Mouse (Mus musculus): ENCODE measurements at regions not wholly inside any gene's neighbourhood (a gene's known extent, or its start where the extent isn't known, plus 50 kb on each side); places are given as distances from the start of the nearest gene placed in this dataset.

- H3K9me3 ChIP-seq (replicated peaks; ENCODE audit: low read length): no peaks in the 10 kb centered on the region
- DNase-seq (ENCODE audit: extremely low read depth): peak; percentile 49
- in situ Hi-C loops (cut with MboI; ENCODE audit: low pct_ligation_motif_present, low pct_unique_long_range_greater_than_20kb, low sequenced_read_pairs): loop anchor here (25.0 kb wide), 2 partner anchors 101 to 226 kb away; partner anchors contain the start of gene N6amt1
- dilution Hi-C loops (cut with MboI; ENCODE audit: extremely low pct_ligation_motif_present, extremely low pct_unique_long_range_greater_than_20kb, low sequenced_read_pairs): no loop called here
- H3K9ac ChIP-seq (ENCODE audit: insufficient read depth, low read depth): no peak overlapping the region
- no peaks in the 10 kb centered on the region for H3K27me3 ChIP-seq (replicated peaks)
- H3K4me2 ChIP-seq (ENCODE audit: insufficient read depth, low read depth, poor library complexity, severe bottlenecking): peak overlapping the region; percentile 44
- TF ChIP-seq IRF4 (IDR thresholded peaks at IDR 0.05; ENCODE audit: low read depth, low read length) (peak; percentile 62), ZNF384 (IDR thresholded peaks at IDR 0.05; ENCODE audit: low read depth, low read length) (peak; percentile 89), MAX (IDR thresholded peaks at IDR 0.05; ENCODE audit: low read length) (no peak), BHLHE40 (IDR thresholded peaks at IDR 0.05; ENCODE audit: low read depth, low read length) (peak; percentile 47; the same call in 1 of the 2 replicates), EP300 (IDR thresholded peaks at IDR 0.05; ENCODE audit: low read length) (peak; percentile 53; the same call in 1 of the 2 replicates), UBTF (IDR thresholded peaks at IDR 0.05; ENCODE audit: low read depth, low read length) (no peak), MEF2A (IDR thresholded peaks at IDR 0.05; ENCODE audit: borderline replicate concordance, low read depth, low read length) (peak; percentile 26; the same call in 1 of the 2 replicates), ETS1 (conservative IDR thresholded peaks at IDR 0.05; ENCODE audit: low read depth, low read length) (peak; percentile 70; the same call in 1 of the 2 replicates)
- no peak overlapping the region for H3K27ac ChIP-seq (ENCODE audit: insufficient read depth, low read depth)
- H3K4me3 ChIP-seq (replicated peaks in 1 of 3; ENCODE audit: low read depth in 2 of 3, low read length in 2 of 3, poor library complexity in 1 of 3): no peak overlapping the region
- H3K79me2 ChIP-seq (replicated peaks; ENCODE audit: control insufficient read depth, extremely low read depth, insufficient read depth, poor library complexity, severe bottlenecking): no peaks in the 10 kb centered on the region
- peaks cover 9 to 54% of the 10 kb centered on the region in 2 experiments for H3K4me1 ChIP-seq (ENCODE audit: control insufficient read depth in 1 of 2, insufficient read depth in 2 of 2)
- H3K36me3 ChIP-seq (replicated peaks in 1 of 2; ENCODE audit: control insufficient read depth in 1 of 2, insufficient read depth in 1 of 2, low read length in 1 of 2): no peaks in the 10 kb centered on the region
Measured at GRCm38 (mm10) chr16:87136503-87136902, 217.5 kb upstream of the N6amt1 start.

- H3K4me1 ChIP-seq (ENCODE audit: control insufficient read depth in 1 of 2, insufficient read depth in 2 of 2): peaks cover 12 to 62% of the 10 kb centered on the region in 2 experiments
- no peak overlapping the region for H3K4me3 ChIP-seq (replicated peaks in 1 of 3; ENCODE audit: low read depth in 2 of 3, low read length in 2 of 3, poor library complexity in 1 of 3)
- H3K79me2 ChIP-seq (replicated peaks; ENCODE audit: control insufficient read depth, extremely low read depth, insufficient read depth, poor library complexity, severe bottlenecking): no peaks in the 10 kb centered on the region
- no peak overlapping the region for H3K27ac ChIP-seq (ENCODE audit: insufficient read depth, low read depth)
- no peak overlapping the region for H3K9ac ChIP-seq (ENCODE audit: insufficient read depth, low read depth)
- dilution Hi-C loops (cut with MboI; ENCODE audit: extremely low pct_ligation_motif_present, extremely low pct_unique_long_range_greater_than_20kb, low sequenced_read_pairs) (no loop called here), in situ Hi-C loops (cut with MboI; ENCODE audit: low pct_ligation_motif_present, low pct_unique_long_range_greater_than_20kb, low sequenced_read_pairs) (loop anchor here (25.0 kb wide), 2 partner anchors 103 to 228 kb away; partner anchors contain the start of gene N6amt1)
- H3K4me2 ChIP-seq (ENCODE audit: insufficient read depth, low read depth, poor library complexity, severe bottlenecking): no peak overlapping the region
- H3K36me3 ChIP-seq (replicated peaks in 1 of 2; ENCODE audit: control insufficient read depth in 1 of 2, insufficient read depth in 1 of 2, low read length in 1 of 2): no peaks in the 10 kb centered on the region
- TF ChIP-seq CTCF (conservative IDR thresholded peaks at IDR 0.05 in 1 of 2, IDR thresholded peaks at IDR 0.05 in 1 of 2; ENCODE audit: low read depth in 2 of 2, low read length in 2 of 2): no peak
- no peak for TF ChIP-seq RCOR1 (conservative IDR thresholded peaks at IDR 0.05; ENCODE audit: low read depth, low read length)
- TF ChIP-seq USF1 (IDR thresholded peaks at IDR 0.05; ENCODE audit: low read depth, low read length): no peak
- TF ChIP-seq ELF1 (IDR thresholded peaks at IDR 0.05; ENCODE audit: low read depth, low read length): no peak
- no peak for TF ChIP-seq BHLHE40 (IDR thresholded peaks at IDR 0.05; ENCODE audit: low read depth, low read length)
- TF ChIP-seq MXI1 (IDR thresholded peaks at IDR 0.05; ENCODE audit: low read depth, low read length): no peak
- no peak for TF ChIP-seq USF2 (conservative IDR thresholded peaks at IDR 0.05; ENCODE audit: low read depth, low read length)
- TF ChIP-seq ETS1 (conservative IDR thresholded peaks at IDR 0.05; ENCODE audit: low read depth, low read length): no peak
- TF ChIP-seq ZKSCAN1 (IDR thresholded peaks at IDR 0.05; ENCODE audit: borderline replicate concordance, low read depth, low read length): no peak
- no peak for TF ChIP-seq E2F4 (IDR thresholded peaks at IDR 0.05; ENCODE audit: insufficient replicate concordance, low read depth, low read length)
- no peak for TF ChIP-seq KAT2A (IDR thresholded peaks at IDR 0.05; ENCODE audit: insufficient replicate concordance, low read length)
- no peak for TF ChIP-seq ZNF384 (IDR thresholded peaks at IDR 0.05; ENCODE audit: low read depth, low read length)
- no peaks in the 10 kb centered on the region for H3K9me3 ChIP-seq (replicated peaks; ENCODE audit: low read length)
- no peaks in the 10 kb centered on the region for H3K27me3 ChIP-seq (replicated peaks)
- no peak for DNase-seq (ENCODE audit: extremely low read depth)
Measured at GRCm38 (mm10) chr16:87134452-87134851, 219.5 kb upstream of the N6amt1 start.

All from CH12.LX (cell line).